Mouse (Mus musculus) myocyte (in vitro differentiated cells): Measurements from ENCODE around the gene Chst8.

ENCODE experiments used
- CEBPB ChIP-seq: IDR thresholded peaks from 2 replicates; pipeline ENCODE4 v1.6.1; 2011; ENCODE audit warnings: mild to moderate bottlenecking, moderate library complexity; ENCODE audit not compliant: poor library complexity, insufficient read depth, severe bottlenecking
- E2F4 ChIP-seq: IDR thresholded peaks from one replicate; pipeline ENCODE4 v1.6.1; 2011; ENCODE audit warnings: mild to moderate bottlenecking, control low read depth, moderate library complexity; ENCODE audit not compliant: insufficient read depth
- MAX ChIP-seq: IDR thresholded peaks from one replicate; pipeline ENCODE4 v1.6.1; 2011; ENCODE audit warnings: low read depth, mild to moderate bottlenecking, control low read depth
- MYOD1 ChIP-seq, 3 experiments: IDR thresholded peaks; one replicate each; pipeline ENCODE4 v1.6.1; 2011; ENCODE audit warnings: control low read depth in 2 of 3, low read depth in 2 of 3, mild to moderate bottlenecking in 2 of 3, moderate library complexity in 1 of 3; ENCODE audit not compliant: insufficient read length in 2 of 3, control insufficient read depth in 1 of 3
- MYOG ChIP-seq, 3 experiments: IDR thresholded peaks; one replicate each; pipeline ENCODE4 v1.6.1; 2011; ENCODE audit warnings: control low read depth in 2 of 3, low read depth in 2 of 3, mild to moderate bottlenecking in 2 of 3; ENCODE audit not compliant: insufficient read length in 2 of 3, control insufficient read depth in 1 of 3, insufficient read depth in 1 of 3
- POLR2A ChIP-seq: IDR thresholded peaks from one replicate; pipeline ENCODE4 v1.6.1; 2011; ENCODE audit warnings: low read depth, mild to moderate bottlenecking, control low read depth, moderate library complexity; ENCODE audit not compliant: insufficient read length
- POLR2AphosphoS2 ChIP-seq: IDR thresholded peaks from one replicate; pipeline ENCODE4 v1.6.1; 2011; ENCODE audit warnings: low read depth, control low read depth; ENCODE audit not compliant: insufficient read length
- REST ChIP-seq: IDR thresholded peaks from one replicate; pipeline ENCODE4 v1.6.1; 2011; ENCODE audit warnings: mild to moderate bottlenecking, control low read depth, moderate library complexity; ENCODE audit not compliant: insufficient read depth, insufficient read length
- SRF ChIP-seq: IDR thresholded peaks from one replicate; pipeline ENCODE4 v1.6.1; 2011; ENCODE audit warnings: low read depth; ENCODE audit not compliant: control insufficient read depth, insufficient read length
- TCF12 ChIP-seq: IDR thresholded peaks from one replicate; pipeline ENCODE4 v1.6.1; 2011; ENCODE audit warnings: mild to moderate bottlenecking, control low read depth; ENCODE audit not compliant: poor library complexity, insufficient read depth, severe bottlenecking
- TCF3 ChIP-seq: IDR thresholded peaks from one replicate; pipeline ENCODE4 v1.6.1; 2011; ENCODE audit warnings: low read depth, control low read depth; ENCODE audit not compliant: insufficient read length
- USF1 ChIP-seq: IDR thresholded peaks from one replicate; pipeline ENCODE4 v1.6.1; 2011; ENCODE audit warnings: low read depth, mild to moderate bottlenecking, control low read depth, moderate library complexity

DNA sequence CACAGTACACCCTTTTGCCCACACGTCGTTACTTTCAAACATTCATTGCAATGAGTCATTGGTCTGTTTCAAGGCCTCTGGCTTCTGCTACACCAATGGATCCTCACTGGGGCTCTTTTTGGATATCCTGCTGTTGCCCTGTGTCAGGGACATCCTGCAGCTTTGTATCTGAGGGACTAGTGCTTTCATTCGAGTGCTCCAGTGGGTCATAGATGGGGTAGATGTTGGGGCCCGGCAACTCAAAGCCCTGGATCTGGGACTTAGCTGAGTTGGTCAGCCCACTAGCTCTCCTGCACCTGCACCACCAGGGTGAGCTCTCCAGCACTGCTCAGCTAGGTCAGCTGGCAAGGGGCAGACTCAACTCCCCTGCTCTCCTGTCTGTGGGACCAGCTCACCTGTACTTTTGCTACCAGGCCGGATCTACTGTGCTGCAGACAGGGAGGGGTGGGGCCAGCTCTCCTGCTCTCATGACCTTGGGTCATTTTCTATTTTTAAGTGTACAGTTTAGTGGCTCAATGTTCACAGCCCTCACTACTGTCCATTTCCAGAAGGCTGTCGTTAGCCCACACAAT, 42.4 kb upstream of the Chst8 start:
- TF ChIP-seq CEBPB (no peak), POLR2A (no peak), POLR2AphosphoS2 (no peak), TCF12 (no peak), SRF (no peak), MYOD1 (IDR thresholded peaks at IDR 0.05; ENCODE audit: control insufficient read depth in 1 of 3, insufficient read length in 2 of 3, low read depth in 2 of 3) (no peak), MAX (no peak), E2F4 (no peak), USF1 (no peak), MYOG (IDR thresholded peaks at IDR 0.05; ENCODE audit: control insufficient read depth in 1 of 3, insufficient read depth in 1 of 3, insufficient read length in 2 of 3, low read depth in 2 of 3) (no peak), TCF3 (no peak), REST (no peak)
